In genomic region chr11:103272888-103273287, GRCm38 (mm10) we compare ENCODE assay signal across 28 mouse cellular contexts. TPM values are rescaled to one million over a fixed set of nuclear protein-coding genes. Genes with fewer than 3 reads are reported as not detected.
"Had no signal": no experiment of that assay in that cellular context is flagged by ENCODE, and none has a peak within 500 bp of the region (broad histone marks: within the 10 kb centered on the region; RNA-seq: fewer than 3 reads in every experiment).

No protein-coding gene starts in this region.

- H3K9me3 ChIP-seq: heart, embryonic 10.5 days; hindbrain, embryonic 10.5 days; hindbrain, embryonic 12.5 days; intestine, embryonic 15.5 days; limb, embryonic 10.5 days; limb, embryonic 12.5 days; liver, embryonic 13.5 days; liver, embryonic 15.5 days had no signal

- ATAC-seq: forebrain, embryonic 16.5 days; hindbrain, embryonic 16.5 days; inflammation-experienced regulatory T-cells, adult 6 months; intestine, embryonic 15.5 days; intestine, postnatal 0 days had no signal

- H3K4me2 ChIP-seq: heart, embryonic 12.5 days; hindbrain, embryonic 12.5 days; hindbrain, embryonic 14.5 days; intestine, embryonic 15.5 days; limb, embryonic 12.5 days; liver, embryonic 11.5 days; liver, embryonic 13.5 days; liver, embryonic 15.5 days had no signal

- H3K27me3 ChIP-seq: heart, embryonic 12.5 days; hindbrain, embryonic 12.5 days; intestine, embryonic 15.5 days; limb, embryonic 12.5 days; liver, embryonic 13.5 days had no signal

- H3K36me3 ChIP-seq: heart, embryonic 10.5 days; heart, embryonic 12.5 days; hindbrain, embryonic 10.5 days; hindbrain, embryonic 12.5 days; intestine, embryonic 15.5 days; limb, embryonic 10.5 days; limb, embryonic 12.5 days; liver, embryonic 13.5 days; liver, embryonic 15.5 days had no signal

- DNase-seq: gastrocnemius, postnatal 10 days; gastrocnemius, postnatal 25 days; heart, adult 18-20 months; heart, postnatal 10 days; heart, postnatal 4 days; kidney, adult 8-10 months; liver; liver, embryonic 13.5 days had no signal

- H3K4me3 ChIP-seq: gastrocnemius, adult 2 months; heart, embryonic 10.5 days; heart, embryonic 12.5 days; hindbrain, embryonic 10.5 days; hindbrain, embryonic 12.5 days; intestine, embryonic 15.5 days; layer of hippocampus, adult 2 months; left cerebral cortex, adult 2 months; limb, embryonic 10.5 days; limb, embryonic 12.5 days; liver, embryonic 13.5 days; liver, embryonic 15.5 days had no signal

- H3K9ac ChIP-seq: heart, embryonic 12.5 days; hindbrain, embryonic 12.5 days; hindbrain, embryonic 14.5 days; intestine, embryonic 15.5 days; limb, embryonic 12.5 days; liver, embryonic 13.5 days; liver, embryonic 15.5 days had no signal

- H3K27ac ChIP-seq: gastrocnemius, adult 2 months; heart, embryonic 10.5 days; hindbrain, embryonic 12.5 days; hindbrain, embryonic 14.5 days; intestine, embryonic 15.5 days; layer of hippocampus, adult 2 months; left cerebral cortex, adult 2 months; limb, embryonic 10.5 days; limb, embryonic 12.5 days; liver, embryonic 13.5 days; liver, embryonic 15.5 days had no signal

RNA-seq across cellular contexts. Expression of gene Spata32, which starts 54.7 kb away (rescaled TPM):
- polyA plus RNA-seq: forebrain, embryonic 16.5 days; heart, embryonic 10.5 days; heart, embryonic 12.5 days; heart, embryonic 14.5 days; heart, embryonic 16.5 days; hindbrain, embryonic 10.5 days; hindbrain, embryonic 12.5 days; inflammation-experienced regulatory T-cells, adult 6 months; intestine, embryonic 15.5 days; intestine, postnatal 0 days; limb, embryonic 10.5 days; limb, embryonic 12.5 days; limb, embryonic 14.5 days; liver, embryonic 11.5 days; liver, embryonic 13.5 days; liver, embryonic 15.5 days had no signal
